Mouse (Mus musculus) ES-E14 (cell line): ENCODE results near the gene Flywch1. TPM values are rescaled to one million over a fixed set of nuclear protein-coding genes. Genes with fewer than 3 reads are reported as not detected.
A peak's percentile ranks its signal among the peaks of the same experiment; 100 is the strongest.

Source experiments
- DNase-seq: peaks from one replicate; pipeline ENCODE4 v3.0.0-alpha.2; 2013; ENCODE audit warnings: low read depth, low spot score
- H3K27ac ChIP-seq: 2 replicates; pipeline ENCODE4 v1.5.1; 2012; ENCODE audit warnings: low read depth, mild to moderate bottlenecking, low read length, moderate library complexity, mixed read lengths; ENCODE audit not compliant: poor library complexity, insufficient read depth, severe bottlenecking
- H3K36me3 ChIP-seq: 2 replicates; pipeline ENCODE4 v1.6.1; 2012; ENCODE audit warnings: mild to moderate bottlenecking, low read length, moderate library complexity, mixed read lengths; ENCODE audit not compliant: control insufficient read depth, poor library complexity, insufficient read depth, severe bottlenecking
- H3K4me1 ChIP-seq, 2 experiments: fragments of 150-350 bp in 1 of 2; sonication (generic) in 1 of 2; 2 replicates each; pipeline ENCODE4 v1.6.1; 2012; ENCODE audit warnings: low read length in 2 of 2, mild to moderate bottlenecking in 1 of 2, mixed read lengths in 1 of 2; ENCODE audit not compliant: control insufficient read depth in 2 of 2, insufficient read depth in 2 of 2, poor library complexity in 1 of 2
- H3K4me3 ChIP-seq, 2 experiments: fragments of 150-350 bp in 1 of 2; sonication (generic) in 1 of 2; 2 replicates each; pipeline ENCODE4 v1.5.1; 2012; ENCODE audit warnings: low read length in 2 of 2, low read depth in 1 of 2, mild to moderate bottlenecking in 1 of 2, mixed read lengths in 1 of 2; ENCODE audit not compliant: insufficient read depth in 1 of 2, poor library complexity in 1 of 2, severe bottlenecking in 1 of 2
- H3K9ac ChIP-seq: 2 replicates; pipeline ENCODE4 v1.6.1; 2012; ENCODE audit warnings: low read depth, mild to moderate bottlenecking, low read length, mixed read lengths; ENCODE audit not compliant: poor library complexity, insufficient read depth, severe bottlenecking
- H3K9me3 ChIP-seq: fragments of 150-350 bp; sonication (generic); 2 replicates; pipeline ENCODE4 v1.6.1; 2012; ENCODE audit warnings: low read depth, mild to moderate bottlenecking, low read length; ENCODE audit not compliant: control insufficient read depth, insufficient read depth
- CHD2 ChIP-seq: IDR thresholded peaks from 2 replicates; pipeline ENCODE4 v1.6.1; 2014; ENCODE audit warnings: mild to moderate bottlenecking, low read depth, low read length, inconsistent platforms
- HCFC1 ChIP-seq: IDR thresholded peaks from 2 replicates; pipeline ENCODE4 v1.6.1; 2012; ENCODE audit warnings: low read length, inconsistent platforms, borderline replicate concordance; ENCODE audit not compliant: insufficient read depth
- MAFK ChIP-seq: IDR thresholded peaks from 2 replicates; pipeline ENCODE4 v1.6.1; 2014; ENCODE audit warnings: mild to moderate bottlenecking, low read depth, low read length, inconsistent platforms; ENCODE audit not compliant: insufficient read depth
- ZC3H11A ChIP-seq: IDR thresholded peaks from 2 replicates; pipeline ENCODE4 v1.6.1; 2012; ENCODE audit warnings: low read depth, mild to moderate bottlenecking, inconsistent platforms, low read length, borderline replicate concordance
- ZNF384 ChIP-seq: IDR thresholded peaks from 2 replicates; pipeline ENCODE4 v1.6.1; 2012; ENCODE audit warnings: low read depth, low read length, inconsistent platforms
- in situ Hi-C, 2 experiments: fragments of 600-800 bp; cut with MboI; formaldehyde crosslinking; loops; one replicate each; pipeline ENCODE4 v1.15.1; 2025; ENCODE audit warnings: low sequenced_read_pairs in 2 of 2, inconsistent platforms in 1 of 2; ENCODE audit not compliant: unreplicated experiment in 2 of 2
- total RNA-seq: library from RNA; depleted of rRNA; stranded (reverse); fragments of 300-350 nt; gene quantifications from 2 replicates; pipeline ENCODE4 v1.2.3, GENCODE M21; 2012

Gene Flywch1
- total RNA-seq, 1 experiment, result 35.1 TPM

- H3K9me3 ChIP-seq, result no peaks in the 10 kb centered on the region
- H3K9ac ChIP-seq, result peak overlapping the region; percentile 93
- in situ Hi-C loops, result no loop called here
- DNase-seq, result peak; percentile 88
- peak overlapping the region; percentile 93 for H3K27ac ChIP-seq
- H3K4me1 ChIP-seq, result peaks cover 0 to 4% of the 10 kb centered on the region in 2 experiments; a peak in 2 of 4 replicates
- TF ChIP-seq CHD2 (peak; percentile 54), ZC3H11A (no peak), MAFK (no peak)
- H3K36me3 ChIP-seq, result peaks cover 9% of the 10 kb centered on the region
- peak overlapping the region; percentile 79 to 95 for H3K4me3 ChIP-seq
Observed at GRCm38 (mm10) chr17:23803366-23804041, 32.1 kb upstream of the Flywch1 start.

GRCm38 (mm10) chr17:23802746-23803365, 31.5 kb upstream of the Flywch1 start:
- TF ChIP-seq HCFC1 (peak; percentile 93), CHD2 (peak; percentile 66; the same call in 1 of the 2 replicates), MAFK (0 out of 2 replicates have a peak, but pooled peaks have one; percentile 49), ZNF384 (peak; percentile 97), ZC3H11A (0 out of 2 replicates have a peak, but pooled peaks have one; percentile 0)
- Histone ChIP-seq H3K9ac (peak overlapping the region; percentile 96), H3K9me3 (no peaks in the 10 kb centered on the region), H3K4me1 (peaks cover 0 to 4% of the 10 kb centered on the region in 2 experiments; a peak in 2 of 4 replicates), H3K36me3 (peaks cover 2% of the 10 kb centered on the region), H3K27ac (peak overlapping the region; percentile 93), H3K4me3 (peak overlapping the region; percentile 79 to 95)
- in situ Hi-C loops, result no loop called here
- DNase-seq, result peak; percentile 97

- Histone ChIP-seq H3K4me3 (no peak overlapping the region), H3K9ac (no peak overlapping the region; the same call in 1 of the 2 replicates), H3K27ac (peak overlapping the region; percentile 18; the same call in 1 of the 2 replicates), H3K9me3 (no peaks in the 10 kb centered on the region), H3K36me3 (no peaks in the 10 kb centered on the region), H3K4me1 (peaks cover 0 to 4% of the 10 kb centered on the region in 2 experiments; a peak in 2 of 4 replicates)
- DNase-seq, result no peak
- TF ChIP-seq MAFK (no peak), ZNF384 (no peak), CHD2 (no peak), HCFC1 (no peak), ZC3H11A (no peak)
- in situ Hi-C loops, result no loop called here
Observed at GRCm38 (mm10) chr17:23801627-23802026, 30.2 kb upstream of the Flywch1 start.

GRCm38 (mm10) chr17:23797316-23797715, 25.9 kb upstream of the Flywch1 start:
- Histone ChIP-seq H3K36me3 (no peaks in the 10 kb centered on the region), H3K4me3 (no peak overlapping the region), H3K9ac (no peak overlapping the region), H3K4me1 (peaks cover 0 to 1% of the 10 kb centered on the region in 2 experiments; a peak in 1 of 4 replicates), H3K27ac (no peak overlapping the region), H3K9me3 (no peaks in the 10 kb centered on the region)
- TF ChIP-seq ZC3H11A, result no peak
- DNase-seq, result no peak
- in situ Hi-C loops, result no loop called here
